Mouse (Mus musculus) forebrain, embryonic 15.5 days (tissue): ENCODE data around the gene Itpr3. TPM values are rescaled to one million over a fixed set of nuclear protein-coding genes. Genes with fewer than 3 reads are reported as not detected.

ENCODE experiments used
- ATAC-seq: fragments of 200-750 bp; cut with Nextera tagmentation; replicated peaks from 2 replicates; pipeline ENCODE4 v1.8.0; 2017; ENCODE audit warnings: mild to moderate bottlenecking, moderate TSS enrichment, moderate library complexity
- H3K27ac ChIP-seq: fragments of 300-500 bp; sonication (generic); replicated peaks from 2 replicates; pipeline ENCODE4 v1.5.1; 2015; ENCODE audit warnings: mild to moderate bottlenecking, inconsistent platforms
- H3K27me3 ChIP-seq: fragments of 300-500 bp; sonication (generic); 2 replicates; pipeline ENCODE4 v1.6.1; 2015; ENCODE audit warnings: inconsistent platforms
- H3K36me3 ChIP-seq: fragments of 300-500 bp; sonication (generic); 2 replicates; pipeline ENCODE4 v1.6.1; 2015; ENCODE audit warnings: mild to moderate bottlenecking, inconsistent platforms
- H3K4me1 ChIP-seq: fragments of 300-500 bp; sonication (generic); 2 replicates; pipeline ENCODE4 v1.6.1; 2015; ENCODE audit warnings: inconsistent platforms
- H3K4me2 ChIP-seq: fragments of 300-500 bp; sonication (generic); replicated peaks from 2 replicates; pipeline ENCODE4 v1.6.1; 2015; ENCODE audit warnings: mild to moderate bottlenecking, inconsistent platforms
- H3K4me3 ChIP-seq: fragments of 300-500 bp; sonication (generic); 2 replicates; pipeline ENCODE4 v1.5.1; 2015; ENCODE audit warnings: mild to moderate bottlenecking, inconsistent platforms
- H3K9ac ChIP-seq: fragments of 300-500 bp; sonication (generic); replicated peaks from 2 replicates; pipeline ENCODE4 v1.6.1; 2015; ENCODE audit warnings: mild to moderate bottlenecking, inconsistent platforms
- H3K9me3 ChIP-seq: fragments of 300-500 bp; sonication (generic); 2 replicates; pipeline ENCODE4 v1.6.1; 2016; ENCODE audit warnings: inconsistent platforms
- WGBS: fragments of 180-500 bp; shearing (Covaris S2); methylation state at CpG from one replicate; pipeline ENCODE4 v1.1.7; 2015; ENCODE audit warnings: mixed read lengths; 5-methylcytosine and 5-hydroxymethylcytosine counted together
- polyA plus RNA-seq: library from polyadenylated mRNA; unstranded; fragments of >200 nt; fragmentation: Nextera tagmentation; extraction: Ambion mirVana; gene quantifications from 2 replicates; pipeline ENCODE4 v1.2.1, GENCODE M21; 2015

The Itpr3 gene
- polyA plus RNA-seq, 1 experiment from 2014 or later = 0.43 TPM

DNA sequence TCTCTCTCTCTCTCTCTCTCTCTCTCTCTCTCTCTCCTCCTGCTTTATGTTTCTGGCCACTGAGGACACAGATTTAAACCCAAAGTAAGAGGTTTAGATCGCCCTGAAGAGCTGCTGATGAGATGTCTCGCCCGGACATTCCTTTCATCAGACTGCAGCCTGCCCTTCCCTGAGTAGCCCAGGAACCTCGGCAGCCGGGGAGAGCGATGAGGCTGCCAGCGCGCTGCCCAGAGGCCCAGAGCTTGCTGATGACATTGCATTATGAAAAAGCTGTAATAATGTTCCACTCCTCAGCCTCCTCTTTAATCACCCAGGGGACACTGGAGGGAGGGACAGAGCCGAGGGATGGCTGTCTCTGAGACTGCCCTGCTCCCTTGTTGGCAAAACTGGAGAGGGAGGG is 83.2 kb downstream of the Itpr3 start:
- ATAC-seq = no peak
- H3K9ac ChIP-seq = no peak overlapping the region
- peaks cover 23% of the 10 kb centered on the region for H3K4me1 ChIP-seq

DNA sequence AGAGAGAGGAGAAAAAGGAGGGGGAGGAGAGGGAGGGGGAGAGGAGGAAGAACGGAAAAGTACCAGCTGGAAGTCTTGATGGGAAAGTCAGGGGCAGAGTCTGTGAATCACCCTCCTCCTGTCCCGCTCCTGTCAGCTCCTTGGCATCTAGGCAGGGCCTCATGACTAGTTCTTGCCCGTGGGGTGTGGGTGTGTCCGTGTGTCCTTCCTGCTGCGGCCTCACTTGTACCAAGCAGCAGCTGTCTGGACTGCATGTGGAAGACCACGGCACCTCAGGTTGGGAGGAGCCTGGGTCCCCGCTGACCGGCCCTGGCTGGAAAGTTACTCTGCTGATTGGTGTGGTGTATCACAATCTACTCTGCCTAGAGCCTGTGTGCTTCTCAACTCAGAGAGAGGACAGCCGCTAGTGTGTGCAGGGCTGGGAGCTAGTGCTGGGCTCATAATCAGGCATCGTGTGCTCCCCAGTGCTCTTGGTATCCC is 84.9 kb downstream of the Itpr3 start:
- no peaks in the 10 kb centered on the region for H3K36me3 ChIP-seq
- peaks cover 33% of the 10 kb centered on the region for H3K4me1 ChIP-seq

More for the DNA sequence above, 83.2 kb downstream of the Itpr3 start:
- Histone ChIP-seq H3K27me3 (no peaks in the 10 kb centered on the region), H3K9me3 (no peaks in the 10 kb centered on the region), H3K36me3 (no peaks in the 10 kb centered on the region), H3K4me2 (no peak overlapping the region), H3K4me3 (no peak overlapping the region), H3K27ac (no peak overlapping the region)
- 51% methylated on average over 9 of the region's 9 CpGs for WGBS

DNA sequence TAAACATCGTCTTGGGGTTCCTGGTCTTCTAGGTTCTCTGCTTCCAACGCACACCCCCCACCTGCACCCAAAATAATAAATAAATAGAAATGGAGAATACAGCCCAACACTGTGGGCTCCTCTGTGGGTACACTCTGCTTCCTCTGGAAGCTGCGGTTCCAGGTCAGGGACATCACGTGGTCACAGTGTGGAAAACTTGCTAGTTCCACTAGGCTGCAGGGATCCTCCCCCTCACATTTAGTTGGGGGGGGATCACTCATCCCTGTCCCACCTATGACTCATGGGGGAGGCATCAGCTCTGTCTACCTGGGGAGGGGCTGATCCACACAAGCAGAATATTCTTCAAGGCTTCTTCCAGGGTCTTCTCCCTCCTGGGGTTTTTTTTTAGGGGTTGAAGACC is 87.0 kb downstream of the Itpr3 start:
- ATAC-seq = no peak

More for the DNA sequence above, 84.9 kb downstream of the Itpr3 start:
- Histone ChIP-seq H3K4me3 (no peak overlapping the region), H3K4me2 (no peak overlapping the region), H3K9ac (no peak overlapping the region), H3K9me3 (no peaks in the 10 kb centered on the region), H3K27me3 (no peaks in the 10 kb centered on the region), H3K27ac (no peak overlapping the region)
- WGBS = 56% methylated on average over 10 of the region's 10 CpGs
- ATAC-seq = no peak

DNA sequence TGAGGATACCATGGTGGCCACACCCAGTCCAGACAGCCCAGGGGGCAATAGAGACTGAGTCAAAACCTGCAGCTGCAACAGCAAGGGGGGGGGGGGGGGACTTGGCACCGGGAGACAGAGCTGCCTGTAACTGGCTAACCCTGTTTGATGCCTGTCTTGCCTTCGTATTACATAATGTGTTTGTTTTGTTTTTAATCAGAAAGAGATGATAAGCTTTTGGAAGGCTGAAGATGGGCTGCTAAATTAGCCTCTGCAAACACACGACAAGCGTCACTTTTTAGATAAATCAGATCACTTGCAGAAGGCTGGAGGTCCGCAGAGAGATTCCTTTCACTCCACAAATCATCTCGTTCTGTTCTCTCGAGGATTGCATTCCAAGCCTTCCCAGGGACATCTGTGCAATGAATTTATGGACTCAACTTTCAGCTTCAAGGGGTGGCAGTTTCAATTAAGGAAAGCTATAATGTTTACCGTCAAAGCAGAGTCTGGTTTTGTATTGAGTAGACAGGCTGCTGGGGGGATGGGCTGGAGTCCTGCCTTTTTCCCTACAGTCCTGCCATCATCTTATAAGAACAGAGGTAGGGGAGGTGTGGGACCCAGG is 89.3 kb downstream of the Itpr3 start:
- peaks cover 10% of the 10 kb centered on the region for H3K4me1 ChIP-seq
- no peak overlapping the region for H3K9ac ChIP-seq

More for the DNA sequence above, 87.0 kb downstream of the Itpr3 start:
- Histone ChIP-seq H3K9ac (no peak overlapping the region), H3K4me3 (no peak overlapping the region), H3K36me3 (no peaks in the 10 kb centered on the region), H3K9me3 (no peaks in the 10 kb centered on the region), H3K27ac (no peak overlapping the region), H3K4me2 (no peak overlapping the region), H3K27me3 (no peaks in the 10 kb centered on the region), H3K4me1 (peaks cover 22% of the 10 kb centered on the region)
- 75% methylated on average over 4 of the region's 4 CpGs for WGBS

DNA sequence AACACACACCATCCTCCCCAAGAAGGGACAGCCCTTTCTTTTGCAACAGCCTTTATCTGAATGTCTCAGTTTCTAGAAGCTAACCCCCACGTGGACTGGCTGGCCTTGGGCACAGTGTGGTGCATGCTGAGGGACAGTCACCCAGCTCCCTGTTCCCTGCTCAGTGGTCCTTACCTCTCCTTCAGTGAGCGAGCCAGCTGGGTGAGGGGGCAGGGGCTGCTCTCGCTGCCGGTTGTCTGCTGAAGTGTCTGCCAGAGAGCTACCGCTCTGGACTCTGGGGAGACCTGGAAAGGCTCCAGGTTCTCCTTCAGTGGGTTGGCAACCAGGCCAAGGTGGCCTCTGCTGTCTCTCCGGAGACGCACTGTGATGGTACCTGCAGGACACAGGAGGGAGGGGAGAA is 93.8 kb downstream of the Itpr3 start:
- H3K27ac ChIP-seq = no peak overlapping the region
- H3K27me3 ChIP-seq = no peaks in the 10 kb centered on the region
- no peak for ATAC-seq
- no peak overlapping the region for H3K9ac ChIP-seq
- no peak overlapping the region for H3K4me3 ChIP-seq
- H3K9me3 ChIP-seq = no peaks in the 10 kb centered on the region
- H3K4me1 ChIP-seq = peaks cover 15% of the 10 kb centered on the region
- 60% methylated on average over 7 of the region's 7 CpGs for WGBS
- H3K36me3 ChIP-seq = no peaks in the 10 kb centered on the region
- H3K4me2 ChIP-seq = no peak overlapping the region

More for the DNA sequence above, 89.3 kb downstream of the Itpr3 start:
- 22% methylated on average over 8 of the region's 8 CpGs for WGBS
- ATAC-seq = no peak
- Histone ChIP-seq H3K9me3 (no peaks in the 10 kb centered on the region), H3K4me3 (no peak overlapping the region), H3K27ac (no peak overlapping the region; the same call in 1 of the 2 replicates), H3K4me2 (no peak overlapping the region), H3K27me3 (no peaks in the 10 kb centered on the region), H3K36me3 (no peaks in the 10 kb centered on the region)

DNA sequence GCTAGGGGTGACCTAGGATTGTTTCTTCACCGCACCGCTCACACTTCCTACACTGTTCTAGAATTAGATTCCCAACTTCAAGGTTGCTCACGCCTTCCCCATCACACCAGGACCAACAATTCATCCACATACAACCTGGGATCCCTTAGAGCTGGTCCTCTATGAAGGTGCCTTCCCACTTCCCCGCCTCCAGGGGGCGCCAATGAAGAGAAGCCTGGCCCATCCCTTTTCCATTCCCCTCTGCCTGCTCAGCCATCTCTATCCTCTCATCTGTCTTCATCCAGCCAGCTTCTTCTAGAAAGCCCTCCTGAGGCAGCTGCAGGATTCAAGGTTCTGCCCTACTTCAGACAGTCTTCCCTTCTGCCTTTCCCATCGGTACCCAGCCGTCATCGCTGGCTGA is 94.3 kb downstream of the Itpr3 start:
- Histone ChIP-seq H3K9me3 (no peaks in the 10 kb centered on the region), H3K4me1 (peaks cover 9% of the 10 kb centered on the region), H3K9ac (no peak overlapping the region), H3K27me3 (no peaks in the 10 kb centered on the region), H3K4me2 (no peak overlapping the region), H3K4me3 (no peak overlapping the region), H3K36me3 (no peaks in the 10 kb centered on the region), H3K27ac (no peak overlapping the region)
- ATAC-seq = no peak
- WGBS = 69% methylated on average over 8 of the region's 8 CpGs

DNA sequence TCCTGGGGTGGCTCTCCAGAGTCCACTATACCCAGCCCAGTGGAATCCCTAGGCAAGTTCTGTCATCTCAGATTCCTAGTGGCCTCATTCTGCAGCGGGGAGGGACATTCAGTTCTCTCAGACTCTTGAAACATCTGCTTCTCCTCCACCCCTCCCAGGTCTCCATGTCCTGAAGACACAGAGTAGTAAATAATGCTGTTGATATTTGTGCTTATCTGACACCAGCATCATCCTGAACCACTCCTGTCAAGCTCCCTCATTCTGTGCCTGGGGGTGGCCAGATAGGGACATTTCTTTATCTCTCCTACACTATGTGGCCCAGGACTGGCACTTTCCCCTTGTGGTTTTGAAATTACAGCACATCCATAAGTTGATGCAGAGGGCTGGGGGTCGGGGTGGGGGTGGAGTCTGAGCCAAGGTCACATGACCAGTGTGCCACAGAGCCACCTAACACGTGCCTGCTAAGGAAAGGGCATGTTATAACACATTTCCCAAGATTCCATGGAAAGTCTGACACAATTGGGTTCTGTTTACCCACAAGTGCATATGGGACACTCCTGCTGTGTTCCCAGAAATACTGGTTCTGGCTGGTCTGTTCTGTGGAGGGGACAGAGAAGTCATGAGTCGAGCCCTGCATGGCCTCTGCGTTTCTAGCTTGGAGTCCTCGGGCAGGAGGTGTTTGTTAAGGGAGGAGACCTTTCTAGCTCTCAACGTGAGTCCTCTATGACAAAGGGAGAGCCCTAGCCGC is 96.0 kb downstream of the Itpr3 start:
- 68% methylated on average over 8 of the region's 8 CpGs for WGBS
- no peaks in the 10 kb centered on the region for H3K9me3 ChIP-seq
- H3K9ac ChIP-seq = no peak overlapping the region
- no peaks in the 10 kb centered on the region for H3K36me3 ChIP-seq
- no peak for ATAC-seq
- H3K27ac ChIP-seq = no peak overlapping the region
- H3K27me3 ChIP-seq = no peaks in the 10 kb centered on the region
- H3K4me3 ChIP-seq = no peak overlapping the region
- 0 out of 2 replicates have a peak, but pooled peaks cover 5% of the 10 kb centered on the region for H3K4me1 ChIP-seq
- no peak overlapping the region for H3K4me2 ChIP-seq

DNA sequence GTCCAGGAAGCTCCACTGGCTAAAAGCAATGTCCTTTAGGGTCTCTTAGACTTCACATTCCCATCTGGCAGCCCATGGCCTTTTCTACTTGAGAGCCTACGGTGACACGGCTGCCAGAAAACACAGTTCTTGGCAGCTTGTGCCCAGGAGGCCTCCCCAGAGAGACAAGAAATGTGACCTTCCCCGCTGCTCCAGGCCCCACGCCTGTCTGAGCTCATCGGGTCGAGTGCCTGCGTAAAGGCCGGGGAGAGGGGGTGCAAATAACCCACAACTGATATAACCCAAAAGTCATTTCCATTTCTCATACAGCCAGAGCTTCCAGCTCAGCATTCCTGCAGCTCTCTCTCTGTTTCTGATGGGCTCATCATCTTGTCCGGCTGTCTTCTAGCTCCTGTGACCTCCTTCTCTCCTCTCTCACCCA is 96.7 kb downstream of the Itpr3 start:
- Histone ChIP-seq H3K4me2 (no peak overlapping the region), H3K9me3 (no peaks in the 10 kb centered on the region), H3K36me3 (no peaks in the 10 kb centered on the region), H3K4me1 (0 out of 2 replicates have a peak, but pooled peaks cover 5% of the 10 kb centered on the region), H3K9ac (no peak overlapping the region), H3K27ac (no peak overlapping the region), H3K27me3 (no peaks in the 10 kb centered on the region), H3K4me3 (no peak overlapping the region)
- ATAC-seq = no peak
- WGBS = 77% methylated on average over 9 of the region's 9 CpGs

DNA sequence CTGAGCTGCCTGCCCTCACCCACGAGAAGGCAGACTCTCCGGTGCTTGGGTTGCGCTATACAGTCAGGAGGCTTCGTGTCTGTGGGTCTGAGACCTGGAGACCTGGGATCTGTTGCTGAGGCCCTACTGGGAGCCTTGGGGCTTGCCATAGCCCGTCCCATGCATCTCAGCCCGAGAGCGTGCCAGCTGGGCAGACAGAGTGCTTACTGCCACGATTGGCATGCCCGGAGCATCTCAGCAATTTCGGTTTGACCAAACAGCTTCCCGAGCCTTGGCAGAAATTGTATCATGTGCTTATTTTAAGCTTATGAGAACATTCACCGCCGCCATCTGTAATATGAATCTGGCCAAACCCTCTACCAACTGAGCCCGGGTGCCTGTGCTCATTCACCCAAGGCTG is 97.2 kb downstream of the Itpr3 start:
- Histone ChIP-seq H3K36me3 (no peaks in the 10 kb centered on the region), H3K9ac (no peak overlapping the region), H3K27ac (0 out of 2 replicates have a peak overlapping the region, but pooled peaks have one; percentile 17), H3K4me3 (no peak overlapping the region), H3K9me3 (no peaks in the 10 kb centered on the region), H3K4me2 (no peak overlapping the region), H3K27me3 (no peaks in the 10 kb centered on the region), H3K4me1 (0 out of 2 replicates have a peak, but pooled peaks cover 5% of the 10 kb centered on the region)
- 81% methylated on average over 14 of the region's 14 CpGs for WGBS
- no peak for ATAC-seq

DNA sequence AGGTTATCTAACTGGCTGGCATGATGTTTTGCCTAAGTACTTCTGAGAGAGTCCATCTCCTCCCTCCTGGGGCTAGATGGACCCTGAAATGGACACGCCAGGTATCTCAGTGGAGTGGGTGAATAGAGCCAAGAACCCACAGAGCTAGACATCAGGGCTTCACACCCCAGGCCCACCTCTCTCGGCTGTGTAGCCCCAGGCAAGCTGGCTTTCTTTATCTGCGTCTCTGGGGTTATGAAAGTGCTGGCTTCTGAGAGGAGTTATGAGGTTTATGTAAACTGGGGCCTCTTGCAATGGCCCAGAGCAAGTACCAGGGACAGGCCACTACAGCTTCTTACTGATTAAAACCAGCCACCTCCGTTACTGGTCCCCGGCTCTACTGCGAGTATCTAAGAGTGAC is 97.8 kb downstream of the Itpr3 start:
- 85% methylated on average over 6 of the region's 6 CpGs for WGBS
- H3K27ac ChIP-seq = no peak overlapping the region
- no peaks in the 10 kb centered on the region for H3K9me3 ChIP-seq
- H3K27me3 ChIP-seq = no peaks in the 10 kb centered on the region
- ATAC-seq = no peak
- no peak overlapping the region for H3K4me2 ChIP-seq
- no peak overlapping the region for H3K4me3 ChIP-seq
- no peaks in the 10 kb centered on the region for H3K36me3 ChIP-seq
- no peak overlapping the region for H3K9ac ChIP-seq
- 0 out of 2 replicates have a peak, but pooled peaks cover 5% of the 10 kb centered on the region for H3K4me1 ChIP-seq

DNA sequence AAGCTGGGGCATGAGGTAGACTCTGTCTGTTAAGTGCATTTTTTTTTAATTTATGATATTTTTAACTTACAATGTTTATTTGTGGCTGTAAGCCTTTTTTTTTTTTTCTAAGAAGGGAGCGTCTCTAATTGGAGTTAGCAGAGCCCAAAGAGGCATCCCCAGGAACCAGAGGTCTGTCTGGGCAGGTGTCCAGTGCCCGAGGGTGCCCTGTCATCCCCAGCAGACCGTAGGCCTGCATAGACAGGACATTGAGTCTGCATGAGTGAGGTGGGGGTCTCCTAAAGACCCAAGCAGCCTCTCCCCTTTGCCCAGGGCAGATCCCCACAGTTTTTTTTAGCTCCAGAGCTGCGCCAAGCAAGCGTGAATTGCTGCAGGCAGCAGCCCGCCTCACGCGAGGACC is 98.6 kb downstream of the Itpr3 start:
- H3K9ac ChIP-seq = no peak overlapping the region
- H3K27me3 ChIP-seq = no peaks in the 10 kb centered on the region
- no peak overlapping the region for H3K27ac ChIP-seq
- no peak overlapping the region for H3K4me2 ChIP-seq
- H3K9me3 ChIP-seq = no peaks in the 10 kb centered on the region
- ATAC-seq = no peak
- no peak overlapping the region for H3K4me3 ChIP-seq
- H3K4me1 ChIP-seq = 0 out of 2 replicates have a peak, but pooled peaks cover 5% of the 10 kb centered on the region
- H3K36me3 ChIP-seq = no peaks in the 10 kb centered on the region
- 83% methylated on average over 8 of the region's 8 CpGs for WGBS

DNA sequence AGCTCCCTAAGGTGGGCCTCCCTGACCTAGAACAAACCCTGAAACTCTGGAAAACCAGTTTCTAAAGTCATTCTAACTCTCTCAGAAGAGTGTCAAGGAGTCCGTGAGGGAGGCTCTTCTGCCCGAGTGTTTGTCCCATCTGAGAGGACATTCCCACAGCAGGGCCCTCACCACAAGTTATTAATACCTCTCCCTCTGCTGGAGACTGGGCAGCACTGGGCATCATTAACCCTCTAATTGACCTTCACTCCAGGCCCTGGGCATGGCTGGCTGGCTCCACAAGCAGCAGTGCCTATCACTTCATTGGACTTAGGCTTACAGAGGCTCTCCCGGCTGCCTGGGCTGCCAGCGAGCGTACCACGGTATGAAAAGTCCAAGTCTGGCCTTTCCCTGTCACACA is 101.3 kb downstream of the Itpr3 start:
- Histone ChIP-seq H3K4me3 (no peak overlapping the region), H3K9me3 (no peaks in the 10 kb centered on the region), H3K4me1 (0 out of 2 replicates have a peak, but pooled peaks cover 4% of the 10 kb centered on the region), H3K9ac (no peak overlapping the region), H3K27me3 (no peaks in the 10 kb centered on the region), H3K27ac (no peak overlapping the region), H3K36me3 (no peaks in the 10 kb centered on the region), H3K4me2 (no peak overlapping the region)
- WGBS = 87% methylated on average over 6 of the region's 6 CpGs
- no peak for ATAC-seq
